Mouse (Mus musculus) bone marrow, adult 2 months (tissue): ENCODE results near the gene Pmch. TPM values are rescaled to one million over a fixed set of nuclear protein-coding genes. Genes with fewer than 3 reads are reported as not detected.

Experiments used
- H3K27ac ChIP-seq: fragments of 200-500 bp; 2 replicates; pipeline ENCODE4 v1.5.1; 2012; ENCODE audit warnings: low read depth, mild to moderate bottlenecking, control low read depth, inconsistent platforms, low read length; ENCODE audit not compliant: control insufficient read depth, poor library complexity, insufficient read depth
- H3K4me1 ChIP-seq: fragments of 200-500 bp; 2 replicates; pipeline ENCODE4 v1.6.1; 2011; ENCODE audit warnings: low read length; ENCODE audit not compliant: control insufficient read depth, insufficient read depth
- H3K4me3 ChIP-seq: fragments of 200-500 bp; replicated peaks from 2 replicates; pipeline ENCODE3; 2011; ENCODE audit warnings: mild to moderate bottlenecking, low read depth, low read length, control low read depth; ENCODE audit not compliant: control insufficient read depth
- CTCF ChIP-seq: fragments of 200-500 bp; IDR thresholded peaks from 2 replicates; pipeline ENCODE4 v1.5.1; 2011; ENCODE audit warnings: low read length, control low read depth; ENCODE audit not compliant: control insufficient read depth, insufficient read depth
- POLR2A ChIP-seq: fragments of 200-500 bp; IDR thresholded peaks from 2 replicates; pipeline ENCODE4 v1.6.1; 2011; ENCODE audit warnings: low read depth, mild to moderate bottlenecking, control low read depth, low read length, borderline replicate concordance; ENCODE audit not compliant: control insufficient read depth
- WGBS: fragments of 180-500 bp; shearing (Covaris S2); methylation state at CpG from one replicate; pipeline ENCODE4 v1.1.7; 2018; 5-methylcytosine and 5-hydroxymethylcytosine counted together
- polyA plus RNA-seq: library from polyadenylated mRNA; stranded (reverse); fragments of >200 nt; gene quantifications from 2 replicates; pipeline ENCODE4 v1.2.4, GENCODE M21; 2011; ENCODE audit warnings: low replicate concordance; ENCODE audit not compliant: missing spikeins, insufficient read depth, insufficient read length

Pmch gene
- polyA plus RNA-seq, result not detected in 2 replicates

DNA sequence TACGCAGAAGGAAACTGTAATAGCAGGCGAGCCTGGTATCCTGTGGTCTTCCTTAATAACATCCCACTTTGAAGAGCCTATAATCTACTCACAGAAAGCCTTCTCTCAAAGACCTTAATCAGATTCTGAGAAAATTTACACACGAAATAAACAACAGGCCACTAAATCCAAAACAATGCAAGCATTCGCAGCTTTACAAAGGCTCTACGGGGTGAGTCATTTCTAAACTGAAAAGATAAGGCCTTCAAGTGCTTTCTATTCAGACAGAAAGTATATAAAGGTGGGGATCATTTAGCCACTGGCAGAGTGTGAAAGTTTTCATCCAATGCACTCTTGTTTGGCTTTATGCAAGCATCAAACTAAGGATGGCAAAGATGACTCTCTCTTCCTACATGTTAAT, at the start of gene Pmch:
Gene Pmch, plus strand, starts transcription at position 301 of the 400 bp plus-strand sequence.
- no peak within 1 kb of the TSS for H3K27ac ChIP-seq
- 89% methylated on average over 5 of the region's 5 CpGs for whole genome bisulfite sequencing
- H3K4me3 ChIP-seq, result no peak within 1 kb of the TSS
- no peaks in the 10 kb centered on the region for H3K4me1 ChIP-seq
- TF ChIP-seq CTCF (no peak), POLR2A (no peak)

DNA sequence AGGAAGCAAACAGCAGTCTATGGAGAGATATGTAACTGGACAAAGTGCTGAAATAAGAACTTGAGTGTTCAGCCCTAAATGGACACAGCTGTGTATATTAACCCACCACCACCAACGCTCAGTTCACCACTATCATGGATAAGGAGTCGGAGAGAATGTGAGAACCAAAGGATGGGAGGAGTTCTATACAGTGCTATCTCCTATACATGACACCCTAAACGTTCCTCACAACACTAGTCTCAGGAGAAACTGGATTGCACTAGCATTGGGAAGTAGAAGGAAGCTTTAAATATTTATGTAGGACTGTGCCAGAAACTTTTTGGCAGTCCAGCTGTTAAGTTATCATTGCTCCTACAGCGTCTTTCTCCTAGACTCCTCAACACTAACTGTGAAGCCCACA, 46.6 kb upstream of the Pmch start:
- H3K4me1 ChIP-seq, result no peaks in the 10 kb centered on the region
- 86% methylated on average over 4 of the region's 4 CpGs for WGBS
- H3K4me3 ChIP-seq, result no peak overlapping the region
- TF ChIP-seq POLR2A (no peak), CTCF (no peak)
- no peak overlapping the region for H3K27ac ChIP-seq

DNA sequence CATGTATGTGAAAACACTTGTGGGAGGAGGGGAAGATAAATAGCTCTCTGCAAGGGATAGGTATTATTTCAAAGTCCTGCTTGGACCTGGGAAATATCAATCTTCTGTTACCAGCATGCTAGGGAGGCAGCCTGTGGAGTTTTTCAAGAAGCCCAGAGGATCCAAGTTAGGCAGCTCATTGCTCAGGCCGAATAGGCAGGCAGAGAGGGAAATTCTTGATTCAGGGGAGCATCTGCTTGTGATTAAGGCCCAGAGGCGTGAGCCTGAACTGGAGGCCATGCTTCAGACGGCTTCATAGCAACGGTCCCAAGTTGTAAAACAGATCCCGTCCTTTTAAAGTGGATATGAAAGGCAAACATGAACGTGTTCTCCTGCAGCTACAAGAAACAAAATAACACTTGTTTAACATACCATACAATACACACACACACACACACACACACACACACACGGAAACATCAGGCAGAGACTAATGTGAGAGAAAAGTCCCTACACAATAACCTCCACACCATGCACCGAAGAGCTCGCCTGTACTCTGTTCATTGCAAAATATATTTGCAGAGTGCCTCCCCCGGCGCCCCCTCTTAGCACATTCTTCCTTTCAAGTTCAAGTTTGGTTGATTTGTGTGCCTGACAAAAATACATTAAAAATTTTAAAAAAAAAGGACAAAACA, 44.6 kb upstream of the Pmch start:
- H3K27ac ChIP-seq, result no peak overlapping the region
- TF ChIP-seq POLR2A, result no peak
- no peak for TF ChIP-seq CTCF
- H3K4me1 ChIP-seq, result no peaks in the 10 kb centered on the region
- no peak overlapping the region for H3K4me3 ChIP-seq
- WGBS, result 83% methylated on average over 11 of the region's 11 CpGs

DNA sequence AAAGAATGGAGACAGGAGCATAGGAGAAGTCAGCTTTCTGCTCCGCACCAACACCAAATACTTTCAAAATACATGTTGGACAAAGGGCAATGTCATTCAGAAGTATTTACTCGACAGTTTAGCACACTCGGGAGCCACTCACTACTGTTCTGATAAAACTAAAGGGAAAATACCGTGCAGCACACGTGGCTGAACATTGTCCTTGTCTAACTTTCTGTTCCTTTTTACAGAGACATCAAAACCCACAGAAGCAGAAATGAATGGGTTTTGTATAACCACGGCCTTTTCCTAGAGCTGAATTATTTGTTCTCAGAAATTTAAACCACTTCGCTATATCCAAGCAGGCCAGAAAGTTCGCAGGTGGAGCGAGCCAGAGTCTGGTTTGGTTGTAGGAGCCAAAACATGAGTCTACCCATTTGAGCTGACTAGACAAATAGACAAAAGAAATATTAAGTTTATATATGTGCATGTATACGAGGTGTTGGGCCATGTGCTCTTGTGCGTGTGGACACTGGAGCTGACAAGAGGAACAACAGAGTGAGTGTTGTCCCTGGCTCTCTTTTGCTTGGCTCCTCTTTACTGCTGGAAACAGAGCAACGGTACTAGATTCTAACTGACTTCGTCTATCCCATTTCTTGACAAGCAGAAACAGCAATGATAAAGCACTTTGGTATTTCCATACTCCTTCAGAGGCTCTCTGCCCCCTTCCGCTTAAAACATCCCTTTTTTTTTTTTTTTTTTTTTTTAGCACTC, 36.5 kb upstream of the Pmch start:
- 15% methylated on average over 14 of the region's 14 CpGs for WGBS

DNA sequence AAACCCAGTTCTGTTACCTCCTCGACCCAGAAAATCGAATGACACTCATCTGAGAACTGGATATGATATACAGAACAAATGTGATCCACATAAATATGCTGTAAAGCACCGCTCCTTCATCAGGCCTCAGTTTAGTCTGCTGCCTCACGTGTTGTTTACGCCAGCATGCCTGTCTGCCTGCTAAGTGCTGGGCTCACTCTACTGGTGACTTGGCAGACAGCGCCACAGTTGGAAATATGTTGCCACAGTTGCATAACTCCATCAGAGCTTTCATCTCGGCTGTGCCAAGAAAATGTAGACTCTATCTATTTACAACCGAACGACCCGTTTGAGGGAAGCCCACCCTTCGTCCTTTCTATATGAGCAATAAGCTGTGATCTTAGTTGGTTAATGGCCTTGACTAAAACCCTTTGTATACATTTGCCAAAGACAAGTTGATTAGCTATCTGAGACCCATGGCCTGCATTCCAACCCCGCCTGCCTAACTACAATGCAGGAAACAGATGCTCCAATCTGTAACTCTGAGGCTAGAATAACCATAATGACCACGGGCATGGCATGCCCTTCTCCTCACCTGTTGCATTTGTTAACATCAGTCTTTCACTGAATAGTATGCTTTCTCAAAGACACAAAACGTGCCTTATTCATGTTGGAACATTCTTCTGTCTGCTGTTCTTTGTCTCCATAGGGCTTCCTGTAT, 33.8 kb upstream of the Pmch start:
- Histone ChIP-seq H3K4me3 (no peak overlapping the region), H3K4me1 (no peaks in the 10 kb centered on the region), H3K27ac (no peak overlapping the region)
- WGBS, result 63% methylated on average over 14 of the region's 14 CpGs
- TF ChIP-seq CTCF, result no peak
- TF ChIP-seq POLR2A, result no peak

More for the DNA sequence above, 36.5 kb upstream of the Pmch start:
- Histone ChIP-seq H3K4me1 (no peaks in the 10 kb centered on the region), H3K27ac (no peak overlapping the region), H3K4me3 (no peak overlapping the region)
- TF ChIP-seq POLR2A (no peak), CTCF (no peak)

DNA sequence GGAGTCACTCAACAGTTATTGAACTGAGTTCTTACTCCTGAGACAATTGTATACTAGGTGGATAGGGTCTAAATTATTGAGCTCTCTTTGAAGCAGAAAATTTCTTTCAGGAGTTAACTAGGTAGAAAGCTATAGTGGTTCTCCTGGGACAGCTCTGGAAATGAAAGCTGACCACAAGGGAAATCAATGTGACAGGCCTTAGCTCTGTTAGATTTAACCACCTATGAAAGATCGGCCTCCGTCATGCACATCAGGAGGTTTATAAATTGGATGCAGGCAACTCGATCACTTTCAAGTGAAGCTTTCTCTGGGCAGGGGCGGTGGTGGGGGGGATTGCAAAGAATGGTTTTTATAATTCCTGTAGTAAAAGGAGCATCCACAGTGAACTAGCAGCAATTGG, 27.4 kb upstream of the Pmch start:
- H3K27ac ChIP-seq, result no peak overlapping the region
- WGBS, result 80% methylated on average over 4 of the region's 4 CpGs
- TF ChIP-seq CTCF (no peak), POLR2A (no peak)

DNA sequence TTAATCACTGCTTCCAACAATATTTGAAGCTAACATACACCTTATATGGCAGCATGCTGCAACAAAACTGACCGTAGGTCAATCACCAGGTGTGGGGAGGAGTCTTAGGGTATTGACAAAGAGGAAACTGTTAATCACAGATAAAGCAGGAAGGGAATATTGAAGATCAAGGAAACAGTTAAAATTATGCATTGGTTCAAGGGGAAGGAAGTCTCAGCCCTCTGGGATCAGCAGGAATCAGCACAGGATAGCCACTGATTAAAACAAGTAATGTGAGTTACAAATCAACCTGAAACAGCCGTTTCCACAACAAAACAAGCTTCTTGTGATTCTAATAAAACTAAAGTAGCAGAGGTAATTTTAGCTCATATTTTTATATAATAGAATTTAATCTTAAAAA, 26.0 kb upstream of the Pmch start:
- 47% methylated on average over 2 of the region's 2 CpGs for WGBS
- no peak for TF ChIP-seq CTCF
- no peak for TF ChIP-seq POLR2A
- Histone ChIP-seq H3K27ac (no peak overlapping the region), H3K4me3 (no peak overlapping the region), H3K4me1 (no peaks in the 10 kb centered on the region)

More for the DNA sequence above, 27.4 kb upstream of the Pmch start:
- H3K4me3 ChIP-seq, result no peak overlapping the region
- H3K4me1 ChIP-seq, result no peaks in the 10 kb centered on the region

DNA sequence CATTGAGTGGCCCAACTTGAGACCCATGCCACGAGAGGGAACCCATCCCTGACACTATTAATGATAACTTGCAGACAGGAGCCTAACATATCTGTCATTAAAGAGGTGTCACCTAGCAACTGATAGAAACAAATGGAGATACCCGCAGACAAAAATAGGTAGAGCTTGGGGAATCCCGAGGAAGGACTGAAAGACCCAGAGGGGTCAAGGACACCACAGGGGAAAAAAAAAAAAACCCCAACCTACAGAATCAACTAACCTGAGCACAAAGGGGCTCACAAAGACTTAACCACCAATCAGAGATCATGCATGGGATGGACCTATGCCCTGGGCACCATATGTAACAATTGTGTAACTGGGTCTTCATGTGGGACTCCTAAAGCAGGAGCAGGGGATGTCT, 23.5 kb upstream of the Pmch start:
- WGBS, result 67% methylated on average over 3 of the region's 3 CpGs
- TF ChIP-seq CTCF (no peak), POLR2A (no peak)

More for the DNA sequence above, 23.5 kb upstream of the Pmch start:
- Histone ChIP-seq H3K4me1 (no peaks in the 10 kb centered on the region), H3K4me3 (no peak overlapping the region), H3K27ac (no peak overlapping the region)
